Mouse (Mus musculus) 3T3-L1 (cell line): Measurements from ENCODE around the gene Sprr2f.

ENCODE experiments used
- DNase-seq: peaks from one replicate; pipeline ENCODE4 v3.0.0-alpha.2; 2015; ENCODE audit warnings: low read depth, low spot score

Gene Sprr2f

DNA sequence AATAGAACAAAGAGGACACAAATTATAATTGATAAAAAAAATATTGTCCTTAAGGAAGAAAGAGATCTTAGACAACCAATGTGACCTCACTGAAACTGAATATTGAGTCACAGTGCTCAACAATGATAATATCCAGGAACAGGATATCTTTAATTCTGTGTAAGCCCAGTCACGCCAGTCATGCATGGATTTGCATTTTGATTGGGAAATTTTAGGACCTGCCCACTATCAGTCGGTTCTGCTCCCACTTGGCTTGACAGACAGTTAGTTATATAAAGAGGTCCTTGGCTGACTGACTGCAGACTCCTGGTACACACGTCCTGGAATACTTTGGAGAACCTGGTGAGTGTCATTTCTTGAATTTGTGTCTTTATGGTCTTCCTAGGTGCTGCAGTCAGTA, at the start of gene Sprr2f:
Sprr2f (plus strand) TSS at position 301 of the 400 bp plus-strand sequence.
- no peak for DNase-seq

DNA sequence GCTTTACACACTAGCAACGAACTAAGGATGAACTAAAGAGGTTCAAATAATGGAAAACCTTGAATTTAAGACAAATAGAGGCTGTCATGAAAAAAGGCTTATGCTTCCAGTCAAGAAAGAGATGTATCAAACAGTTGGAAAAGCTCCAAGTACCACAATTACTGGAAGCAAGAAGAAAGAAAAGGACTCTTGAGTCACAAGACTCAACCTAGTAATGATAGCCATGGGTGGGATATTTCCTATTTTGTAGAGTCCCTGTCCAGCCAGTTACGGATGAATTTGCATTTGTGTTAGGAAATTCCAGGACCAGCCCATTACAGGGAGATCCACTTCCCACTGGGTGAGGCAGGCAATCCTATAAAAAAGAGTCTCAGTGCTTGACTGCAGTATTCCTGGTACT, 48.7 kb upstream of the Sprr2f start, which contains the start of gene Sprr2b:
Sprr2b (plus strand) TSS at position 301 of the 400 bp plus-strand sequence.
- no peak for DNase-seq

DNA sequence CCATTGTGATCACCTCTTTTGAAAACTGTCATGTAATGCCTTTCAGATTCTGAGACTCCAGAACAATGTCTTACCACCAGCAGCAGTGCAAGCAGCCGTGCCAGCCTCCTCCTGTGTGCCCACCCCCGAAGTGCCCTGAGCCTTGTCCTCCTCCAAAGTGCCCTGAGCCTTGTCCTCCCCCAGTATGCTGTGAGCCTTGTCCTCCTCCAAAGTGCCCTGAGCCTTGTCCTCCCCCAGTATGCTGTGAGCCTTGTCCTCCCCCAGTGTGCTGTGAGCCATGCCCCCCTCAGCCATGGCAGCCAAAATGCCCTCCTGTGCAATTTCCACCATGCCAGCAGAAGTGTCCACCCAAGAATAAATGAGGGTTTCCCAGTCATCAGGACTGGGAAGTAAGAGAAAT, 47.6 kb upstream of the Sprr2f start:
- no peak for DNase-seq

DNA sequence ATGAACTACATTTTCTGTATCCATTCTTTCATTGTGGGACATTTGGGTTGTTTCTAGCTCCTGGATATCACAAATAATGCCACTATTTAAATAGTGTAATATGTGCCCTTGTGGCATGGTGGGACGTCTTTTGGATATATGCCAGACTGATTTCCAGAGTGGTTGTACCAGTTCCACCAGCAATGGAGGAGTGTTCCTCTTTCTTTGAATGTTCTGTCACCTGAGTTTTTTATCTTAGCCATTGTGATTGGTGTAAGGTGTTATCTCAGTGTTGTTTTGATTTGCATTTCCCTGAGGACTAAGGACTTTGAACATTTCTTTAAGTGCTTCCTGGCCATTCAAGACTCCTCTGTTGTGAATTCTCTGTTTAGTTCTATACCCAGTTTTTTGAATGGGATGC, 28.7 kb upstream of the Sprr2f start:
- no peak for DNase-seq

DNA sequence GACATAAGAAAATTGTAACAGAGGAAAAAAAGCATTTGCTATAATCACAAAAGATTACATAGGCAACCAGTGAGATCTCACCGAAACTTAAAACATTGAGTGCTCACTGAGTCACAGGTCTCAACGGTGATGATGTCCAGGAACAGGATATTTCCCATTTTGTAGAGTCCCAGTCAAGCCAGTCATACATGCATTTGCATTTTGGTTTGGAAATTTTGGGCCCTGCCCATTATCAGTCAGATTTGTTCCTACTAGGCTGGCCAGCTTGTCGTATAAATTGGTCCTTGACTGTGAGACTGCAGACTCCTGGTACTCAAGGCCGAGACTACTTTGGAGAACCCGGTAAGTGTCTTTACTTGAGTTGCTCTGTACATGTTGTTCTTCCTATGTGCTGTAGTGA, 26.1 kb upstream of the Sprr2f start, which contains the start of gene Sprr2d:
Sprr2d (plus strand) TSS at position 301 of the 400 bp plus-strand sequence.
- DNase-seq = no peak

- DNase-seq = no peak
These were observed 13.1 kb upstream of the Sprr2f start, which contains the start of gene Sprr2e for GRCm38 (mm10) chr3:92351843-92352242. TSS of gene Sprr2e (plus strand) at chr3:92352143.

- DNase-seq = no peak
These were observed 3.4 kb upstream of the Sprr2f start for GRCm38 (mm10) chr3:92361619-92362018.

DNA sequence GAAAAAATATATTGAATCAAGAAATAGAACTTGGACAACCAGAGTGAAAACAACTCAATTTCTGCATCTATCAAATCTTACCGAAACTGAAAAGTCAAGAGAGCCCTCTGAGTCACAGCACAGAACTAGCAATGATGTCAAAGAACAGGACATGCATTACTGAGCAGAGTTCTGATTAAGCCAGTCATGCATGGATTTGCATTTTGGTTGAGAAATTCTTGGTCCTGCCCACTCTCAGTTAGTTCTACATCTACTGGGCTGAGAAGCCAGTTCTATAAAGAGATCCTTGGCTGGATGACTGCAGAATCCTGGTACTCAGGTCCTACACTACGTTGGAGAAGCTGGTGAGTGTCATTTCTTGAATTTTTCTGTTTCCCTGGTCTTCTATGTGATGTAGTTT, 8.6 kb downstream of the Sprr2f start:
- no peak for DNase-seq

- DNase-seq = no peak
These were observed 20.4 kb downstream of the Sprr2f start, which contains the start of gene Sprr2h for GRCm38 (mm10) chr3:92385385-92385784. TSS of gene Sprr2h (plus strand) at chr3:92385685.

DNA sequence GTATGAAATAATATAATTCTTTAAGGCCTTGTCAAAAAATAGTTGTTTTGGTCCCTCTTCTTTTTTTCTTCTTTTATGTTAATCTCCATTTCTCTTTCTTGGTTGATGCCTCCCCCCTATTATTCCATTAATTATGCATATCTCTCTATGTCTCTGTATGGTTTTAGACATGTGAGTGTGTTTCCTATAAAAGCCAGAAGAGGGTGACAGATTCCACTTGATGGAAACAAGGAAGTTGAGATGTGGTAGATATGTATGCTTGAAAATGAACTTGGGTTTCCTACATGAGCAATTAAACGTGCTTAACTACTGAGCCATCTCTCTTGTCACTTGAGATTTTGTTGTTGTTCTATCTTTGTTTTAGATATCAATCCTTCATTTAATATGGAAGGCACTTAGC, 29.3 kb downstream of the Sprr2f start:
- DNase-seq = peak; percentile 73

- DNase-seq = no peak
These were observed 42.7 kb downstream of the Sprr2f start, which contains the start of gene Sprr2i for GRCm38 (mm10) chr3:92407691-92408090. TSS of gene Sprr2i (plus strand) at chr3:92407991.
